Mouse (Mus musculus): ENCODE results near the gene Tmem220. TPM values are rescaled to one million over a fixed set of nuclear protein-coding genes. Genes with fewer than 3 reads are reported as not detected.

Tmem220 gene
- polyA plus RNA-seq, 1 experiment from 2014 or later: 4.2 TPM

DNA sequence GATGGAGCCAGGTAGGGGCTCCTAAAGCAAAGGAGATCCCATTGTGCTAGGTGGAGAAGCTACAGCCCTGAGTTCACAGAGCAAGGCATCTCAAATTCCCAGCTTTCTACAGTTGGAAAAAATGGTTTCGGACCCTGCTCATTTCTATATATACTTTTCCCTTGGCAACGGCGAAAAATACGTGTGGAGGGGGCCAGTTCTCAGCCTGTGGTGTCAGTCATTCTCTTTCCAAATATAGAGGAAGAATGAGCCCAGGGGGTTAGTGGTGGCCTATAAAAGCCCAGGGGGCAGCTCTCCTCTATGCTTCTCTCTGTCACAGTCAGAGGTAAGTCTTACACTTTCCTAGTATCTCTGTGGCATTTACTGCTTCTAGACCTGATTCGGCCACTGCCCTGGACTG is 53.0 kb downstream of the Tmem220 start, which contains the start of gene Myh3:
Myh3 (plus strand) TSS at position 301 of the 400 bp plus-strand sequence.
- no peaks in the 10 kb centered on the region for H3K36me3 ChIP-seq (replicated peaks; ENCODE audit: insufficient read depth, low read length)
- WGBS (ENCODE audit: insufficient replicate concordance): 74% methylated on average over 5 of the region's 5 CpGs

DNA sequence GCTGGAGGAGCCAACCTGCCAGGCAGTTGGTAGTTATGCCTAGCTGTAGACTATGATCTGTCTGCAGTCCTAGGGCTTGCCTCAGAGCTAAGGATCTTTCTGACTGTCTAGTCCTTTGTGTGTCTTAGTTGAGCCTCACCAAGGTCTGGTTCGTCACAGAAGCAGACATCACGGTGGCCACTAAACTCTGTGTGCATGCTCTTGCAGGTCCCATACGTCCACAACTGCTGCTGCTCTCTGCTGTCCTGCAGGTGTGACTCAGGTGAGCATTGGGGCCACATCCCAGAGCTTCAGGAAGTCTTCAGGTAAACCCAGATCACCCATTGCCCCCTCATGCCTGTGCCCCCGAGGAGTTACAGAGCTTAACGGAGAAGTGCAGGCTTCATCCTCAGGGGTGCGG is 53.9 kb downstream of the Tmem220 start:
- ATAC-seq (no peak), DNase-seq (no peak)
- Histone ChIP-seq H3K27me3 (ENCODE audit: insufficient read depth, low read length) (peaks cover 3% of the 10 kb centered on the region; the same call in 1 of the 2 replicates), H3K4me2 (ENCODE audit: low read depth, low read length) (no peak overlapping the region), H3K27ac (ENCODE audit: low read depth) (no peak overlapping the region), H3K9ac (replicated peaks) (no peak overlapping the region), H3K4me1 (ENCODE audit: insufficient read depth) (no peaks in the 10 kb centered on the region), H3K4me3 (ENCODE audit: low read depth, low read length) (no peak overlapping the region), H3K9me3 (ENCODE audit: low read length) (no peaks in the 10 kb centered on the region), H3K36me3 (replicated peaks; ENCODE audit: insufficient read depth, low read length) (no peaks in the 10 kb centered on the region)
- 85% methylated on average over 6 of the region's 6 CpGs for WGBS (ENCODE audit: insufficient replicate concordance)
- TF ChIP-seq EP300 (IDR thresholded peaks at IDR 0.05; ENCODE audit: low read depth): no peak
- no peak for TF ChIP-seq CTCF (IDR thresholded peaks at IDR 0.05; ENCODE audit: low read depth)

More for the DNA sequence above, 53.0 kb downstream of the Tmem220 start, which contains the start of gene Myh3:
- TF ChIP-seq CTCF (IDR thresholded peaks at IDR 0.05; ENCODE audit: low read depth) (no peak), EP300 (IDR thresholded peaks at IDR 0.05; ENCODE audit: low read depth) (no peak)
- H3K27ac ChIP-seq (ENCODE audit: low read depth): no peak within 1 kb of the TSS
- no peaks in the 10 kb centered on the region for H3K27me3 ChIP-seq (ENCODE audit: insufficient read depth, low read length)
- DNase-seq (no peak), ATAC-seq (no peak)
- no peak within 1 kb of the TSS for H3K4me3 ChIP-seq (ENCODE audit: low read depth, low read length)
- H3K4me2 ChIP-seq (ENCODE audit: low read depth, low read length): no peak within 1 kb of the TSS
- no peak within 1 kb of the TSS for H3K9ac ChIP-seq (replicated peaks)
- H3K9me3 ChIP-seq (ENCODE audit: low read length): no peaks in the 10 kb centered on the region
- H3K4me1 ChIP-seq (ENCODE audit: insufficient read depth): no peaks in the 10 kb centered on the region

DNA sequence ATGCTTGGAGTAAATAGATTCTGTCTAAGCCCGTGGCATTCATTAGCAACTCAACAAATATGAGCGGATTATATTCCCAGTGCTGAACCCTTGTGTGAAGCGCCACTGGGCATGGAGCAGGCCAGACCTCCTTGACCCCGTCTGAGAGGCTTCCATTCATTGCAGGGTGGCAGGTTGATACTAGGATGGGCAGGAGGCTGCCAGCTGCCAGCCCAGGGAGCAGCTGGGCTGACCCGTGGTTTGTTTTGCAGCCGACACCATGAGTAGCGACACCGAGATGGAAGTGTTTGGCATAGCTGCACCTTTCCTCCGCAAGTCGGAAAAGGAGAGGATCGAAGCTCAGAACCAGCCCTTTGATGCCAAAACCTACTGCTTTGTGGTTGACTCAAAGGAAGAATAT is 54.8 kb downstream of the Tmem220 start:
- no peak for TF ChIP-seq CTCF (IDR thresholded peaks at IDR 0.05; ENCODE audit: low read depth)
- TF ChIP-seq EP300 (IDR thresholded peaks at IDR 0.05; ENCODE audit: low read depth): no peak
- no peaks in the 10 kb centered on the region for H3K9me3 ChIP-seq (ENCODE audit: low read length)
- H3K4me3 ChIP-seq (ENCODE audit: low read depth, low read length): no peak overlapping the region
- ATAC-seq (no peak), DNase-seq (no peak)
- H3K27me3 ChIP-seq (ENCODE audit: insufficient read depth, low read length): peaks cover 11% of the 10 kb centered on the region
- no peak overlapping the region for H3K4me2 ChIP-seq (ENCODE audit: low read depth, low read length)
- H3K4me1 ChIP-seq (ENCODE audit: insufficient read depth): no peaks in the 10 kb centered on the region
- 69% methylated on average over 11 of the region's 11 CpGs for WGBS (ENCODE audit: insufficient replicate concordance)
- no peaks in the 10 kb centered on the region for H3K36me3 ChIP-seq (replicated peaks; ENCODE audit: insufficient read depth, low read length)
- H3K9ac ChIP-seq (replicated peaks): no peak overlapping the region
- no peak overlapping the region for H3K27ac ChIP-seq (ENCODE audit: low read depth)

DNA sequence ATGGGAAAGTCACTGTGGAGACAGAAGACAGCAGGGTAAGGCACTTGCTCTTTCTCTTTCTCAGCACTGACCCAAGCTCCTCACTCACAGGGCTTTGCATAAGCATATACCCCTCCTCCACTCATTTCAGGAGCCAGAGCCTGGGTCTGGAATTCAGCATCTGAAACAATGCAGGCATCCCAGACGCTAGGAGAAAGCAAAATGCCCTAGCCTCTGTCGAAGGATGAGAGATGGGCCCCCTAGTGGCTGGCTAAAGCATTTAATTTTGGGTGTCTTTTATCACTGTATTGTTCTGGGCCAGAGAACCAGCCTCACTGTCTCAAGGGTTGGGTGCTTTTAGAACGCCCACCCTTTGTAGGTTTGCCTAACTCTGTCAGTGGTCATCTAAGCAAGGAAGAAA is 55.2 kb downstream of the Tmem220 start:
- peak; percentile 77 for TF ChIP-seq CTCF (IDR thresholded peaks at IDR 0.05; ENCODE audit: low read depth)
- TF ChIP-seq EP300 (IDR thresholded peaks at IDR 0.05; ENCODE audit: low read depth): no peak
- no peaks in the 10 kb centered on the region for H3K4me1 ChIP-seq (ENCODE audit: insufficient read depth)
- H3K36me3 ChIP-seq (replicated peaks; ENCODE audit: insufficient read depth, low read length): no peaks in the 10 kb centered on the region
- ATAC-seq (peak; percentile 44; the same call in 1 of the 2 replicates), DNase-seq (peak; percentile 58)
- 4% methylated on average over 3 of the region's 3 CpGs for WGBS (ENCODE audit: insufficient replicate concordance)
- no peaks in the 10 kb centered on the region for H3K9me3 ChIP-seq (ENCODE audit: low read length)
- H3K4me3 ChIP-seq (ENCODE audit: low read depth, low read length): no peak overlapping the region
- peaks cover 15% of the 10 kb centered on the region for H3K27me3 ChIP-seq (ENCODE audit: insufficient read depth, low read length)
- no peak overlapping the region for H3K4me2 ChIP-seq (ENCODE audit: low read depth, low read length)
- no peak overlapping the region for H3K27ac ChIP-seq (ENCODE audit: low read depth)
- H3K9ac ChIP-seq (replicated peaks): no peak overlapping the region

DNA sequence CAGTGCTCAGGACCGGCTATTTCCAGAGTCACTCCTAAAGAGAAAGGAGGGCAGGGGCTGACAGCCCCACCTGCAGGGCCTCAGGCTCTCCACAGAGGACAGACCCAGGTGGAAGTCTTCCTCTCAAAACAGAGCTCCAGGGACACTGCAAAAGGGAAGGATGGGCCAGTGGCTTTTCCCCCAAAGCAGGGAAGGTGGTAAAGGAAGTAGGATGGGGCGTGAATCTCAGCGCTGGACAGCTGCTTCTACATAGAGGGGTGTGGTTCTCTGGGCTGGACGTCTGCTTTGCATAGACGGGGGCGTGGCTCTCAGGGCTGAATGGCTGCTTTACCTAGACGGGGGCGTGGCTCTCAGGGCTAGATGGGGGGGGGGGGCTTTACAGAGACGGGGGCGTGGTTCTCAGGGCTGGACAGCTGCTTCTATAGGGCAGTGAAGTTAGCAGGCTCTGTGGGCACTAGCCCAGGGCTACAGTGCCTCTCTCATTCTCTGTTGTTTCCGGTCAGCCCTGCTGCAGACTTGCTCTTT is 56.2 kb downstream of the Tmem220 start:
- 5% methylated on average over 10 of the region's 11 CpGs for WGBS (ENCODE audit: insufficient replicate concordance)

DNA sequence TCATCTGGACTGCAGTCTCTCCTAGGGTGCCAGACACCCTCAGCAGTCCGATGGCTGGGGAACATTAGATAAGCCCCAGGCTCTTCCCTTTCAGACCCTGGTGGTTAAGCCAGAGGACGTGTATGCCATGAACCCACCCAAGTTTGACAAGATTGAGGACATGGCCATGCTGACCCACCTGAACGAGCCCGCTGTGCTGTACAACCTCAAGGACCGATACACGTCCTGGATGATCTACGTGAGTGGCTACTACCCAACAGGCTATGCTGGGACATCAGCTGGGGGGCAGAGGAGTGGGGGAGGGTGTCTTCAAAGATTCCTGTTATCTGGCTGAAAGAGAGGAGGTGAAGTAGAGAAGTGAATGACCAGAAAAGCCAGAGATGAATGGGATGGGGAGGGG is 57.2 kb downstream of the Tmem220 start:
- H3K4me2 ChIP-seq (ENCODE audit: low read depth, low read length): no peak overlapping the region
- H3K9me3 ChIP-seq (ENCODE audit: low read length): no peaks in the 10 kb centered on the region
- WGBS (ENCODE audit: insufficient replicate concordance): 63% methylated on average over 7 of the region's 7 CpGs

More for the DNA sequence above, 56.2 kb downstream of the Tmem220 start:
- no peaks in the 10 kb centered on the region for H3K36me3 ChIP-seq (replicated peaks; ENCODE audit: insufficient read depth, low read length)
- peak; percentile 86 for ATAC-seq
- H3K27ac ChIP-seq (ENCODE audit: low read depth): no peak overlapping the region
- H3K4me1 ChIP-seq (ENCODE audit: insufficient read depth): no peaks in the 10 kb centered on the region
- no peak for TF ChIP-seq EP300 (IDR thresholded peaks at IDR 0.05; ENCODE audit: low read depth)
- TF ChIP-seq CTCF (IDR thresholded peaks at IDR 0.05; ENCODE audit: low read depth): no peak
- peaks cover 17% of the 10 kb centered on the region for H3K27me3 ChIP-seq (ENCODE audit: insufficient read depth, low read length)
- no peak overlapping the region for H3K4me3 ChIP-seq (ENCODE audit: low read depth, low read length)
- no peak overlapping the region for H3K4me2 ChIP-seq (ENCODE audit: low read depth, low read length)
- peak; percentile 67 for DNase-seq
- no peak overlapping the region for H3K9ac ChIP-seq (replicated peaks)
- no peaks in the 10 kb centered on the region for H3K9me3 ChIP-seq (ENCODE audit: low read length)

More for the DNA sequence above, 57.2 kb downstream of the Tmem220 start:
- TF ChIP-seq CTCF (IDR thresholded peaks at IDR 0.05; ENCODE audit: low read depth): no peak
- DNase-seq (no peak), ATAC-seq (no peak)
- Histone ChIP-seq H3K4me1 (ENCODE audit: insufficient read depth) (no peaks in the 10 kb centered on the region), H3K4me3 (ENCODE audit: low read depth, low read length) (no peak overlapping the region), H3K27me3 (ENCODE audit: insufficient read depth, low read length) (peaks cover 17% of the 10 kb centered on the region), H3K27ac (ENCODE audit: low read depth) (no peak overlapping the region), H3K9ac (replicated peaks) (no peak overlapping the region), H3K36me3 (replicated peaks; ENCODE audit: insufficient read depth, low read length) (no peaks in the 10 kb centered on the region)

All from liver, postnatal 0 days (tissue).